Mouse (Mus musculus): ENCODE measurements around the gene Ostf1. TPM values are rescaled to one million over a fixed set of nuclear protein-coding genes. Genes with fewer than 3 reads are reported as not detected.

Gene Ostf1
- polyA plus RNA-seq, 1 experiment, result 79.9 TPM

GRCm38 (mm10) chr19:18588243-18588642 lies 43.4 kb downstream of the Ostf1 start:
- Histone ChIP-seq H3K9me3 (replicated peaks; ENCODE audit: control insufficient read depth, insufficient read depth, low read length, poor library complexity, severe bottlenecking) (no peaks in the 10 kb centered on the region), H3K36me3 (ENCODE audit: control insufficient read depth, insufficient read depth, low read length, poor library complexity, severe bottlenecking) (peaks cover 2% of the 10 kb centered on the region; the same call in 1 of the 2 replicates), H3K9ac (ENCODE audit: low read depth, poor library complexity, severe bottlenecking) (no peak overlapping the region), H3K4me3 (ENCODE audit: low read depth, low read length) (no peak overlapping the region), H3K27me3 (ENCODE audit: control insufficient read depth, insufficient read depth, low read length, poor library complexity, severe bottlenecking) (no peaks in the 10 kb centered on the region), H3K27ac (ENCODE audit: insufficient read depth, low read length) (no peak overlapping the region), H3K4me1 (ENCODE audit: control insufficient read depth, insufficient read depth, low read length) (peaks cover 2% of the 10 kb centered on the region)
- no peak for TF ChIP-seq POLR2A (IDR thresholded peaks at IDR 0.05; ENCODE audit: insufficient read depth, low read length)
- TF ChIP-seq CTCF (IDR thresholded peaks at IDR 0.05; ENCODE audit: low read depth, low read length), result peak; percentile 17

- Histone ChIP-seq H3K4me1 (ENCODE audit: control insufficient read depth, insufficient read depth, low read length) (peaks cover 2% of the 10 kb centered on the region), H3K27ac (ENCODE audit: insufficient read depth, low read length) (no peak overlapping the region), H3K9ac (ENCODE audit: low read depth, poor library complexity, severe bottlenecking) (no peak overlapping the region)
Measured at GRCm38 (mm10) chr19:18587118-18587517, 44.5 kb downstream of the Ostf1 start.

GRCm38 (mm10) chr19:18584621-18585020 lies 47.0 kb downstream of the Ostf1 start:
- Histone ChIP-seq H3K9ac (ENCODE audit: low read depth, poor library complexity, severe bottlenecking) (no peak overlapping the region), H3K4me3 (ENCODE audit: low read depth, low read length) (no peak overlapping the region), H3K27me3 (ENCODE audit: control insufficient read depth, insufficient read depth, low read length, poor library complexity, severe bottlenecking) (no peaks in the 10 kb centered on the region), H3K27ac (ENCODE audit: insufficient read depth, low read length) (no peak overlapping the region), H3K4me1 (ENCODE audit: control insufficient read depth, insufficient read depth, low read length) (no peaks in the 10 kb centered on the region), H3K36me3 (ENCODE audit: control insufficient read depth, insufficient read depth, low read length, poor library complexity, severe bottlenecking) (no peaks in the 10 kb centered on the region; the same call in 1 of the 2 replicates), H3K9me3 (replicated peaks; ENCODE audit: control insufficient read depth, insufficient read depth, low read length, poor library complexity, severe bottlenecking) (no peaks in the 10 kb centered on the region)
- no peak for TF ChIP-seq CTCF (IDR thresholded peaks at IDR 0.05; ENCODE audit: low read depth, low read length)
- no peak for TF ChIP-seq EP300 (IDR thresholded peaks at IDR 0.05; ENCODE audit: insufficient read depth, low read depth, low read length)
- TF ChIP-seq POLR2A (IDR thresholded peaks at IDR 0.05; ENCODE audit: insufficient read depth, low read length), result no peak

More at GRCm38 (mm10) chr19:18587118-18587517, 44.5 kb downstream of the Ostf1 start:
- H3K36me3 ChIP-seq (ENCODE audit: control insufficient read depth, insufficient read depth, low read length, poor library complexity, severe bottlenecking), result peaks cover 2% of the 10 kb centered on the region; the same call in 1 of the 2 replicates
- H3K9me3 ChIP-seq (replicated peaks; ENCODE audit: control insufficient read depth, insufficient read depth, low read length, poor library complexity, severe bottlenecking), result no peaks in the 10 kb centered on the region
- H3K4me3 ChIP-seq (ENCODE audit: low read depth, low read length), result no peak overlapping the region
- TF ChIP-seq POLR2A (IDR thresholded peaks at IDR 0.05; ENCODE audit: insufficient read depth, low read length), result no peak
- TF ChIP-seq EP300 (IDR thresholded peaks at IDR 0.05; ENCODE audit: insufficient read depth, low read depth, low read length), result no peak
- no peak for TF ChIP-seq CTCF (IDR thresholded peaks at IDR 0.05; ENCODE audit: low read depth, low read length)
- no peaks in the 10 kb centered on the region for H3K27me3 ChIP-seq (ENCODE audit: control insufficient read depth, insufficient read depth, low read length, poor library complexity, severe bottlenecking)

DNA sequence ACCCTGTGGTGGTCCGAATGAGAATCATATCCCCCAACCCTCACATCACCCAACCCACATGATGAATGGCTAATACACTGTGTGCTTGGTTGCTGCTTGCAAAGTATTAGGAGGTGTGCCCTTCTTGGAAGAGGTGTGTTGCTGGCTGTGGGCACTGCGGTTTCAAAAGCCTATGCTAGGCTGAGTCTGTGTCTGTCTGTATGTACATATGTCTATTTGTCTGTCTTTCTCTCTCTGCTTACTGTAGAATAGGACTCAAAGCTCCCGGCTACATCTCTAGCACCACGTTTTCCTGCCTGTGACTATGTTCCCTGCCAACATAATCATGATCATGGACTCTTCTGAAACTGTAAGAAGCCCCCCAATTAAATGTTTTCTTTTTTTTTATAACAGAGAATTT lies 47.9 kb downstream of the Ostf1 start:
- no peak overlapping the region for H3K9ac ChIP-seq (ENCODE audit: low read depth, poor library complexity, severe bottlenecking)
- no peaks in the 10 kb centered on the region for H3K9me3 ChIP-seq (replicated peaks; ENCODE audit: control insufficient read depth, insufficient read depth, low read length, poor library complexity, severe bottlenecking)
- H3K4me1 ChIP-seq (ENCODE audit: control insufficient read depth, insufficient read depth, low read length), result no peaks in the 10 kb centered on the region
- H3K4me3 ChIP-seq (ENCODE audit: low read depth, low read length), result no peak overlapping the region
- H3K36me3 ChIP-seq (ENCODE audit: control insufficient read depth, insufficient read depth, low read length, poor library complexity, severe bottlenecking), result no peaks in the 10 kb centered on the region; the same call in 1 of the 2 replicates
- no peaks in the 10 kb centered on the region for H3K27me3 ChIP-seq (ENCODE audit: control insufficient read depth, insufficient read depth, low read length, poor library complexity, severe bottlenecking)
- TF ChIP-seq CTCF (IDR thresholded peaks at IDR 0.05; ENCODE audit: low read depth, low read length), result no peak
- TF ChIP-seq POLR2A (IDR thresholded peaks at IDR 0.05; ENCODE audit: insufficient read depth, low read length), result no peak
- no peak for TF ChIP-seq EP300 (IDR thresholded peaks at IDR 0.05; ENCODE audit: insufficient read depth, low read depth, low read length)
- no peak overlapping the region for H3K27ac ChIP-seq (ENCODE audit: insufficient read depth, low read length)

- H3K9me3 ChIP-seq (replicated peaks; ENCODE audit: control insufficient read depth, insufficient read depth, low read length, poor library complexity, severe bottlenecking), result no peaks in the 10 kb centered on the region
- H3K4me1 ChIP-seq (ENCODE audit: control insufficient read depth, insufficient read depth, low read length), result no peaks in the 10 kb centered on the region
- H3K4me3 ChIP-seq (ENCODE audit: low read depth, low read length), result no peak overlapping the region
- no peaks in the 10 kb centered on the region; the same call in 1 of the 2 replicates for H3K36me3 ChIP-seq (ENCODE audit: control insufficient read depth, insufficient read depth, low read length, poor library complexity, severe bottlenecking)
- no peak overlapping the region for H3K9ac ChIP-seq (ENCODE audit: low read depth, poor library complexity, severe bottlenecking)
- H3K27me3 ChIP-seq (ENCODE audit: control insufficient read depth, insufficient read depth, low read length, poor library complexity, severe bottlenecking), result no peaks in the 10 kb centered on the region
- TF ChIP-seq EP300 (IDR thresholded peaks at IDR 0.05; ENCODE audit: insufficient read depth, low read depth, low read length), result no peak
- no peak for TF ChIP-seq POLR2A (IDR thresholded peaks at IDR 0.05; ENCODE audit: insufficient read depth, low read length)
- no peak for TF ChIP-seq CTCF (IDR thresholded peaks at IDR 0.05; ENCODE audit: low read depth, low read length)
- no peak overlapping the region for H3K27ac ChIP-seq (ENCODE audit: insufficient read depth, low read length)
Measured at GRCm38 (mm10) chr19:18582887-18583286, 48.7 kb downstream of the Ostf1 start.

- Histone ChIP-seq H3K27me3 (ENCODE audit: control insufficient read depth, insufficient read depth, low read length, poor library complexity, severe bottlenecking) (no peaks in the 10 kb centered on the region), H3K27ac (ENCODE audit: insufficient read depth, low read length) (no peak overlapping the region), H3K36me3 (ENCODE audit: control insufficient read depth, insufficient read depth, low read length, poor library complexity, severe bottlenecking) (no peaks in the 10 kb centered on the region; the same call in 1 of the 2 replicates), H3K9ac (ENCODE audit: low read depth, poor library complexity, severe bottlenecking) (no peak overlapping the region), H3K4me3 (ENCODE audit: low read depth, low read length) (no peak overlapping the region), H3K9me3 (replicated peaks; ENCODE audit: control insufficient read depth, insufficient read depth, low read length, poor library complexity, severe bottlenecking) (no peaks in the 10 kb centered on the region), H3K4me1 (ENCODE audit: control insufficient read depth, insufficient read depth, low read length) (no peaks in the 10 kb centered on the region)
- TF ChIP-seq EP300 (IDR thresholded peaks at IDR 0.05; ENCODE audit: insufficient read depth, low read depth, low read length) (no peak), CTCF (IDR thresholded peaks at IDR 0.05; ENCODE audit: low read depth, low read length) (no peak), POLR2A (IDR thresholded peaks at IDR 0.05; ENCODE audit: insufficient read depth, low read length) (no peak)
Measured at GRCm38 (mm10) chr19:18582226-18582625, 49.4 kb downstream of the Ostf1 start.
